Mouse (Mus musculus) spleen, adult 12 weeks (tissue): ENCODE measurements around the gene Smyd3.

Experiments
- DNase-seq: peaks from one replicate; pipeline ENCODE4 v3.0.0; 2022; ENCODE audit warnings: low spot score

Gene Smyd3

GRCm38 (mm10) chr1:179061759-179062168 is 456.1 kb downstream of the Smyd3 start:
- DNase-seq = peak; percentile 25

GRCm38 (mm10) chr1:179061053-179061452 is 456.8 kb downstream of the Smyd3 start:
- no peak for DNase-seq

GRCm38 (mm10) chr1:179060113-179060955 is 457.5 kb downstream of the Smyd3 start:
- no peak for DNase-seq

- DNase-seq = no peak
Observed at GRCm38 (mm10) chr1:179059286-179060112, 458.3 kb downstream of the Smyd3 start.

- DNase-seq = no peak
Observed at GRCm38 (mm10) chr1:179058675-179059074, 459.2 kb downstream of the Smyd3 start.

GRCm38 (mm10) chr1:179055760-179056159 is 462.1 kb downstream of the Smyd3 start:
- DNase-seq = no peak

GRCm38 (mm10) chr1:179054385-179055116 is 463.3 kb downstream of the Smyd3 start:
- no peak for DNase-seq

GRCm38 (mm10) chr1:179052545-179053180 is 465.2 kb downstream of the Smyd3 start:
- no peak for DNase-seq

GRCm38 (mm10) chr1:179047931-179048596 is 469.8 kb downstream of the Smyd3 start:
- DNase-seq = no peak

- DNase-seq = no peak
Observed at GRCm38 (mm10) chr1:179045856-179046714, 471.8 kb downstream of the Smyd3 start.

- no peak for DNase-seq
Observed at GRCm38 (mm10) chr1:179044165-179044564, 473.7 kb downstream of the Smyd3 start.

GRCm38 (mm10) chr1:179043644-179044043 is 474.2 kb downstream of the Smyd3 start:
- DNase-seq = no peak

- DNase-seq = no peak
Observed at GRCm38 (mm10) chr1:179041905-179042337, 475.9 kb downstream of the Smyd3 start.

GRCm38 (mm10) chr1:179041231-179041904 is 476.5 kb downstream of the Smyd3 start:
- no peak for DNase-seq

- no peak for DNase-seq
Observed at GRCm38 (mm10) chr1:179038801-179039200, 479.0 kb downstream of the Smyd3 start.

GRCm38 (mm10) chr1:179032947-179033346 is 484.9 kb downstream of the Smyd3 start:
- DNase-seq = no peak

GRCm38 (mm10) chr1:179031581-179031980 is 486.3 kb downstream of the Smyd3 start:
- DNase-seq = no peak

GRCm38 (mm10) chr1:179026614-179027013 is 491.2 kb downstream of the Smyd3 start:
- no peak for DNase-seq

- no peak for DNase-seq
Observed at GRCm38 (mm10) chr1:179025169-179025568, 492.7 kb downstream of the Smyd3 start.

GRCm38 (mm10) chr1:179023486-179023885 is 494.4 kb downstream of the Smyd3 start:
- DNase-seq = no peak
